Mouse (Mus musculus) embryo, embryonic 10 days (tissue): ENCODE data around the gene Rarres2.
"Not testable (repeated sequence)": the region's sequence is repeated elsewhere in the genome, so short reads cannot be mapped to it uniquely, and the experiment has no call there.

Source experiments
- DNase-seq: peaks from one replicate; pipeline ENCODE4 v3.0.0-alpha.2; 2015; ENCODE audit warnings: low spot score

The Rarres2 gene

DNA sequence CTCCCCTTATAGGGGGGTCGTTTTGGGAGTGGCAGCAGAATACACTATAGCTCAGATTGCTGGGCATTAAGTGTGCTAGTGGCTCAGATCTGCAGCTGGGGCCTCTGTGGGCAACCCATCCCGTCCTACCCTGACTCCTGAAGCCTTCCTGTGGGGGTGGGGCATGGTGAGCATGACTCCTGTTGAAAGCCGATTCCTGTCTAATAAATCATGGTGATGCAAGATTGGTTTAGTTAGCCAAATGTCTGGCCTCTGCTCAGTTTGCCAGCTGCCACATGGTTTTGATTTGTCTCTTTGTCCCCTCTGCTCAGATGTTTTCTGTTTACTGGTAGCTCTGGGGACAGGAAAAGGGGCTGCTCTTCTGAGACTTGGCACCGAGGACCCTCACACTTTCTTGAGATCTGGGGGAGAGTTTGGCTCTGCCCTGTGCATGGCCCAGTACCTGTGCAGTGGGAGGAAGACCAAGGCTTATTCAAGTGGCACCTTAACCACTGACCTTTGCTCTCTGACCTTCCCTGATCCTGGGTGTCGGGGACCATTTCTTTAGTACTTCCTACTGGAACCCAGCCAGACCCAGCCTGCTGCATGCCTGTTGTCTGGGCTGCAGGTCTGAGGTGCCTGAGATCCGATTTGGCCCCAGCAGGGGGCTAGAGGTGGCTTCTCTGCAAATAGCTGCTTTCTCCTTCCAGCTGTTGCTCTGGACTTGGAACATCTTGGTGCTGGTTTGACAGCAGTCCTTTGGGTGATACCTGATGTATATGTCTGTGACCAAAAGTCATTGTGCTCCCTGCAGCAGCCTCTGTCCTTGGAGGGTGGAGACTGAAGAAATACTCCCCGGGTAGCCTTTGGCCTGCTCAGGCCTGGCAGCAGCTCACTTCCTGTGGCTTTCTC lies 30.8 kb downstream of the Rarres2 start:
- peak; percentile 81 for DNase-seq

DNA sequence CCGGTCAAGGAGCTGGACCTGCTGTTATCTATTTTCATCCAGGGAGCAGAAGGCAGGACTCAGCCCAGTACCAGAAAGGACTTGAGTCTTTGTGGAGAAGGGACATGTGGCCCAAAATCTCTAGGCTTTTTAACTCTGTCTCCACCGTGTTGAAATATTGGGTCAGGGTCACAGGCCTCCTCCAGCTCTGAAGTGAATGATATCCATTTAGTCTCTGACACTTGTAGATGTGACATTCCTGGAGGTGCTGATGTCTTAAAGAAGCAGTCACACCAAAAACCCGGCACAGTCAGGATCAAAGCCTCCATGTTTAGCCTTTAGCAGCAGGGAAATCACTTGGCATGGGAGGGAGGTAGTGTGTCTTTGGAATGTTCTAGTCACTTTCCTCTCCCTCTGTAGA lies 31.9 kb downstream of the Rarres2 start:
- no peak for DNase-seq

DNA sequence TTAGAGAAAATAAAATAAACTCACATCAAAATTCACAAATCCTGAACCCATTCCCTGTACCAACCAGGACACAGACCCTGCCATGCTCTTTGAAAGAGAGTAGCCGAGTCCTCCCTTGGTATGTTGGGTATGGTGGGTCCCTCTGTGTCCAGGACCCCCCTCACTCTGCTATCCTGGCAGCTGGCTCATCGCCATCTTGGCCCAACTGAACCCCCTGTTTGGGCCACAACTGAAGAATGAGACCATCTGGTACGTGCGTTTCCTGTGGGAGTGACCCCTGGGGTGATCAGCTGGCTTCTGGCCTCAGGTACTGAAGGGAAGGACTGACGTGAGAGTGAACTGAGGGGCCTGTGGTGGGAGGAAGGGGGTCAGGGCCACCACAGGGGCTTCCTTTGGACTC lies 32.7 kb downstream of the Rarres2 start:
- DNase-seq = no peak

- peak; percentile 87 for DNase-seq
These were observed 33.5 kb downstream of the Rarres2 start for GRCm38 (mm10) chr6:48538841-48539737.

DNA sequence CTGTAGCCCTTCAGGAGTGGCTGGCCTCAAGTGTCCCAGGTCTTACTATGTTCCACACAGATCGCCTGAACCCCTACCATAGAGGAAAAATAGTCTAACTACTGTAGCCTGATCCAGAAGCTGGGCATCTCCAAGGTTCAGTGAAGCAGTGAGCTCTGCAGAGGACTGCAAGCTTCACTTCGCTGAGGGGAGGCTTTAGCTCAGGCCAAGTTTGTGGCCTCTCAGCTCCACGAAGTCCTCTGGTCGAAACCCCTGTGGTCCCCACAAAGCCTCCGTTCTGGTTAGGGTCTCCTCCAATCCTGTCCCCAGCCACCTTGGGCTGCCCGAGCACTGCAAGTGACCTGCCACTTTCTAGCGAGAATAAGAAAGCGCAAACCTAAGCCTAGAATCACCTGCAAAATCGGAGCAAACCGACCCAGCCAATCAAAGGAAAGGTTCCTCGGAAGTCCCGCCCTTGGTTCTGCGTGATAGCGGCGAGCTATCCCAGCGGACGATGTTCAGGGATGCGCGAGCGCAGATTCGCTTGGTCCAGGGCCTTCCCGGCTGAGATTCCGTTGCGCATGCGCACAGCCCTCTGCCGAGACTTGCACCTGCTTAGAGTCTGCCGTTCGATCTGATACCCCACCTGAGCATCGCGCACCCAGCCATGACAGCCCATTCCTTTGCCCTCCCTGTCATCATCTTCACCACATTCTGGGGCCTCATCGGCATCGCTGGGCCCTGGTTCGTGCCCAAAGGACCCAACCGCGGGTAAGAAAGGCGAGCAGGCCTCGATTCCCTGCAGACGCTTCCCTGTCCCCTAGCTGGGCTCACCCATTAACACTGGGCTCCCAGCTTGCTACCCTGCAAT lies 35.3 kb downstream of the Rarres2 start, which contains the start of gene Atp6v0e2:
Gene Atp6v0e2 (plus strand): TSS at position 511 of the 850 bp plus-strand sequence.
- peak; percentile 95 for DNase-seq

DNA sequence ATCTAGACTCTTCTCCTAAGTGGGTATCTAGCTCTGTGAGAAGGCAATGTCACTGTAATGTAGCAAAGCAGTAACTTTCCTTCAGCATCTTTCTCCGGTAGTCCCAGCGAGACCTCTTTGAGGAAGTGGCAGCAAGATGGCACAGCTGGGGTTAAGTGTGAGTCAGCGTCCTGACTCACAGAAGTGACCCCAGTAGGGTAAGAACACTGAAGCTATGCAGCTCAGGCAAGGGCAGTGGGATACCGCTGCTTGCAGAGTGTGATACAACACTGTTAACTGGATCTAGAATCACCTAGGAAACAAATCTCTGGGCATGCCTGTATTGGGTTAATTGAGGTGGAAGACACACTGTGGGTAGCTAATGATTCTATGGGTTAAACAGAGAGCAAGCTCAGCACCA lies 36.5 kb downstream of the Rarres2 start:
- no peak for DNase-seq

GRCm38 (mm10) chr6:48534913-48535312 lies 37.7 kb downstream of the Rarres2 start:
- DNase-seq = no peak

- DNase-seq = no peak
These were observed 39.1 kb downstream of the Rarres2 start for GRCm38 (mm10) chr6:48533475-48533874.

DNA sequence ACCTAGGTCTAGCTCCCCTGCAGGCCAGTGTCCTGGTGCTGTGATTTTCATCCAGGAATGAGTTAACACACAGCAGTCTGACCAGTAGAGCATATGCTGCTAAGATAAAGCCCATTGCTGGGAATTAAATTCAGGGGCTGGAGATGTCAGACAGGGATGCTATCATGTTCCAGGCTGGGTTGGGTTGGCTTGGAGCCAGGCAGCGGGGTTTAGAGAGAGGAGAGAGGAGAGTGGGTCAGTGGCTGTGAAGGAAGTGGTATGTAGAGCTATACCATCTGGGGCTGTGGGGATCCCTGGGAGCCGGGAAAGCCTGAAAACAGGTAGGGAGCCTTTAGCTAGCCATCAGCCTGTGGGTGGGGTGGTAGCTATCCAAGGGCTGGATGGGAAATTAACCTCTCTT lies 41.7 kb downstream of the Rarres2 start:
- DNase-seq = no peak

- no peak for DNase-seq
These were observed 42.6 kb downstream of the Rarres2 start for GRCm38 (mm10) chr6:48529871-48530440.

DNA sequence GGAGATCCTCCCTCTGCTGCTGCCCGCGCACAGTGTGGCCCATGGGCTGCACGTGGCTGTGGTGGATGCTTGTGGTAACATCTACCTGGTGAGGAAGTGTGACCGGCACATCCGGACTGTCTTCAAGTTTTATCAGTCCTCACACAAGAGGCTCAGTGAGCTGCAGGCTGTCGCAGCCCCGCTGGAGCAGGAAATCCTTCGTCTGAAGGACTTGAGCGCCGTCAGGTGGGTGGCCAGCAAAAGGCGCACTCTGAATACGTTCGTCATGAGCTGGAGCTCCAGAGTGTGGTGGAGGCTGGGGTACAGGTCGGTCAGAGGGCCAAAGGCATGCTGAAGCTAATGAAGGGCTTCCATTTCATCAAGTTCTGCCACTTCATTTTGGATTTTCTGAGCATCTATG lies 43.3 kb downstream of the Rarres2 start:
- DNase-seq = no peak

DNA sequence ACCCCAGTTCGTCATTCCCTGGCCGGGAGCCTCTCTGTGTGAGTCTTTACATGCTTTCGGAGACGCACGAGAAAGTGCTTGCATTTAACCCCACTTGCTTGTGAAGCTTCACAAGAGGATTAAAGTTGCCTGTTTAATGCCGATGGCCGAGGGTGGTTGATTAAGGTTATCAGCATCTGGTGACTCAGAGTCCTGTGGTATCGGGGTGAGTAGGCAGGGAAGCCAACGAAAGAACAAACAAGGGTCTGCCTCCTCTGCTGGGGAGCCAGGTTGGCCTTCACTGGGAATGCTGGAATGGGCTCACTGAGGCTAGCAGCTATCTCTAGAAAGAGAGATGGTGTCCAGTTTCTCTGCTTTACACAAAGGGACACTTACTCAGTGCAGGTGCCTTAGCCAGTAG lies 44.7 kb downstream of the Rarres2 start:
- no peak for DNase-seq

- not testable (repeated sequence) for DNase-seq
These were observed 47.7 kb downstream of the Rarres2 start for GRCm38 (mm10) chr6:48524882-48525281.
